ENCODE assay signal across 22 mouse cellular contexts in the genomic region with DNA sequence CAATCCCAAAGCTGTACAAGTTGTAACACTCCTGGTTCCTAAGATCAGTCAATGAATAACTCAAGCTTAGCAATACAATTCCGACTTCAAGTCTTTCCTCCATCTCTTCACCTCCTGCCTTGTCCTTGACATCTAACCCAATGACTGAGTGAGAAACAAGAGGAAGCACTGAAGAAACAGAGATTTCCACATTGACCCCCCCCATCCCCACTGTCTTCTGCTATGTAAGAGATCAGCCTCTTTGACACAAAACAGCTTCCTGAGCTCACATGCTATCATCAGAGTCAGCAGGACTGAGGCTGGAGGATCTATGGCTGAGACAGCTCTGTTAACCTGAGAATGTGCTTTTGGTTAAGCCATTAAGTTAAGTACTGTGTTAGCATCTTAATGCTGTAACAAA. TPM values are rescaled to one million over a fixed set of nuclear protein-coding genes. Genes with fewer than 3 reads are reported as not detected.
"Had no signal": no experiment of that assay in that cellular context is flagged by ENCODE, and none has a peak within 500 bp of the region (broad histone marks: within the 10 kb centered on the region; RNA-seq: fewer than 3 reads in every experiment).

No protein-coding gene starts in this region.

- H3K4me1 ChIP-seq: kidney, embryonic 15.5 days; limb, embryonic 13.5 days; midbrain, embryonic 13.5 days; neural tube, embryonic 15.5 days had no signal

- DNase-seq: kidney, adult 11 months; kidney, postnatal 14 days; left cerebral cortex, postnatal 4 days; liver, embryonic 13.5 days; lung, embryonic 14.5 days; lung, postnatal 4 days; thymus, postnatal 14 days had no signal

- ATAC-seq: midbrain, embryonic 13.5 days had no signal

- H3K27me3 ChIP-seq: kidney, embryonic 15.5 days; liver, embryonic 13.5 days; midbrain, embryonic 13.5 days; neural tube, embryonic 15.5 days had no signal

- H3K36me3 ChIP-seq: kidney, embryonic 15.5 days; limb, embryonic 13.5 days; liver, embryonic 13.5 days; midbrain, embryonic 13.5 days; neural tube, embryonic 15.5 days had no signal

- H3K4me2 ChIP-seq: kidney, embryonic 15.5 days; limb, embryonic 13.5 days; liver, embryonic 13.5 days; lung, embryonic 14.5 days; midbrain, embryonic 13.5 days; neural tube, embryonic 15.5 days had no signal

- H3K4me3 ChIP-seq: kidney, embryonic 15.5 days; limb, embryonic 13.5 days; liver, embryonic 13.5 days; midbrain, embryonic 13.5 days; myocyte; neural tube, embryonic 15.5 days had no signal

- H3K27ac ChIP-seq: kidney, embryonic 15.5 days; limb, embryonic 13.5 days; liver, embryonic 13.5 days; midbrain, embryonic 13.5 days; neural tube, embryonic 15.5 days; stomach, postnatal 0 days had no signal

- H3K9ac ChIP-seq: kidney, embryonic 15.5 days; limb, embryonic 13.5 days; liver, embryonic 13.5 days; lung, embryonic 14.5 days; midbrain, embryonic 13.5 days; neural tube, embryonic 15.5 days had no signal

- H3K9me3 ChIP-seq: kidney, embryonic 15.5 days; limb, embryonic 13.5 days; liver, embryonic 13.5 days; midbrain, embryonic 13.5 days; neural tube, embryonic 15.5 days had no signal

RNA-seq across cellular contexts. Expression of a gene that starts 42.5 kb away (rescaled TPM):
- total RNA-seq: layer of hippocampus, adult 8-10 months; layer of hippocampus, postnatal 14 days; left cerebral cortex, adult 18-20 months; left cerebral cortex, postnatal 10 days; left cerebral cortex, postnatal 4 days; megakaryocyte-erythroid progenitor cell, adult 5-6 weeks; midbrain, postnatal 0 days had no signal
- polyA plus RNA-seq: intestine, embryonic 14.5 days; large intestine, adult 2 months; limb, embryonic 13.5 days; liver, embryonic 13.5 days; lung, embryonic 14.5 days; midbrain, embryonic 13.5 days; midbrain, postnatal 0 days; myocyte; neural tube, embryonic 11.5 days; neural tube, embryonic 15.5 days; stomach, postnatal 0 days had no signal
